Mouse (Mus musculus) embryo, embryonic 10 days (tissue): ENCODE measurements around the gene Bcdin3d.

Source experiments
- DNase-seq: peaks from one replicate; pipeline ENCODE4 v3.0.0-alpha.2; 2015; ENCODE audit warnings: low spot score

Gene Bcdin3d

GRCm38 (mm10) chr15:99474576-99474926, at the start of gene Bcdin3d:
Bcdin3d (minus strand) TSS chr15:99474730.
- peak; percentile 93 for DNase-seq

GRCm38 (mm10) chr15:99520306-99520705, 45.8 kb upstream of the Bcdin3d start:
- DNase-seq: no peak

GRCm38 (mm10) chr15:99519626-99520025, 45.1 kb upstream of the Bcdin3d start:
- no peak for DNase-seq

- DNase-seq: no peak
Measured at GRCm38 (mm10) chr15:99517715-99518114, 43.2 kb upstream of the Bcdin3d start.

- no peak for DNase-seq
Measured at GRCm38 (mm10) chr15:99516715-99517114, 42.2 kb upstream of the Bcdin3d start.

GRCm38 (mm10) chr15:99511797-99512525, 37.4 kb upstream of the Bcdin3d start:
- no peak for DNase-seq

GRCm38 (mm10) chr15:99510621-99511020, 36.1 kb upstream of the Bcdin3d start:
- no peak for DNase-seq

- DNase-seq: no peak
Measured at GRCm38 (mm10) chr15:99509840-99510239, 35.3 kb upstream of the Bcdin3d start.

GRCm38 (mm10) chr15:99505324-99506095, 31.0 kb upstream of the Bcdin3d start:
- DNase-seq: no peak

GRCm38 (mm10) chr15:99503256-99503655, 28.7 kb upstream of the Bcdin3d start:
- no peak for DNase-seq

GRCm38 (mm10) chr15:99502311-99502831, 27.8 kb upstream of the Bcdin3d start:
- DNase-seq: peak; percentile 59

GRCm38 (mm10) chr15:99501292-99502260, 27.0 kb upstream of the Bcdin3d start:
- no peak for DNase-seq

GRCm38 (mm10) chr15:99500320-99500719, 25.8 kb upstream of the Bcdin3d start:
- DNase-seq: no peak

- DNase-seq: no peak
Measured at GRCm38 (mm10) chr15:99499726-99500125, 25.2 kb upstream of the Bcdin3d start.

- no peak for DNase-seq
Measured at GRCm38 (mm10) chr15:99498781-99499180, 24.3 kb upstream of the Bcdin3d start.

- no peak for DNase-seq
Measured at GRCm38 (mm10) chr15:99498356-99498755, 23.8 kb upstream of the Bcdin3d start.

GRCm38 (mm10) chr15:99497527-99498242, 23.2 kb upstream of the Bcdin3d start:
- DNase-seq: no peak

- DNase-seq: peak; percentile 75
Measured at GRCm38 (mm10) chr15:99497061-99497460, 22.5 kb upstream of the Bcdin3d start.

- DNase-seq: no peak
Measured at GRCm38 (mm10) chr15:99484745-99485144, 10.2 kb upstream of the Bcdin3d start.

- DNase-seq: no peak
Measured at GRCm38 (mm10) chr15:99475814-99476213, 1.3 kb upstream of the Bcdin3d start.
